Mouse (Mus musculus): ENCODE data around the gene Hist1h2aa. TPM values are rescaled to one million over a fixed set of nuclear protein-coding genes. Genes with fewer than 3 reads are reported as not detected.

Hist1h2aa gene
- polyA plus RNA-seq, 1 experiment from 2014 or later: not detected

DNA sequence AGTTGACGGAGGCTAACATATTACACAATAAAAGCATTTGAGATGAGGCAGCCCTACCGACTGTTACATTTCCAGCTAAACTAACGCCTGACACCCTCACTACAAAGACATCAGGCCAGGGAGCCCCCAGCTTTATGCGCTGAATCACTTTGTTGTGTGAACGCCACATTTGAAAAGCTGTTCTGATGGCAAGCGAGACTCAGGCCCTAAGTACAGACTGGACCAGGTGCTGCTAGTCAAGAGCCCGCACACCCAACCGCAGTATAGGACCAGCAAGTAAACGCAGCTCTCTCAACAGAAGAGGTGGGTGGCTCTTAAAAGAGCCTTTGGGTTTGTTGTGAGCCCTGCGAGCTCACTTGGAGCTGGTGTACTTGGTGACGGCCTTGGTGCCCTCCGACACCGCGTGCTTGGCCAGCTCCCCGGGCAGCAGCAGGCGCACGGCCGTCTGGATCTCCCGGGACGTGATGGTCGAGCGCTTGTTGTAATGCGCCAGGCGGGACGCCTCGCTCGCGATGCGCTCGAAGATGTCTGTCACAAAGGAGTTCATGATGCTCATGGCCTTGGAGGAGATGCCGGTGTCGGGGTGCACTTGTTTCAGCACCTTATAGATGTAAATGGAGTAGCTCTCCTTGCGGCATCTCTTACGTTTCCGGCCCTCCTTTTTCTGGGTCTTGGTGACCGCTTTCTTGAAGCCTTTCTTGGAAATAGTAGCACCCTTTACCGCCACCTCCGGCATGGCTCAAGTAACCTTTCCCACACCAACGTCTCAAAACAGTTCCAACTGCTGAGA, 646 bp upstream of the Hist1h2aa start, which contains the start of gene Hist1h2ba:
Gene Hist1h2ba (minus strand): TSS at position 736 of the 790 bp plus-strand sequence.
- Histone ChIP-seq H3K36me3 (ENCODE audit: control insufficient read depth, insufficient read depth, low read length) (no peaks in the 10 kb centered on the region), H3K4me3 (ENCODE audit: low read depth, low read length) (no peak within 1 kb of the TSS), H3K27me3 (ENCODE audit: control insufficient read depth, insufficient read depth, low read length) (no peaks in the 10 kb centered on the region), H3K4me1 (ENCODE audit: control insufficient read depth, insufficient read depth, low read length) (no peaks in the 10 kb centered on the region), H3K9me3 (ENCODE audit: control insufficient read depth, low read length) (no peaks in the 10 kb centered on the region), H3K27ac (ENCODE audit: low read depth, low read length) (no peak within 1 kb of the TSS), H3K9ac (ENCODE audit: low read length) (no peak within 1 kb of the TSS), H3K4me2 (no peak within 1 kb of the TSS)
- DNase-seq (ENCODE audit: low spot score, missing footprints): no peak
- no peak for ATAC-seq (ENCODE audit: low FRiP score)
- 92% methylated on average over 36 of the region's 39 CpGs for WGBS

DNA sequence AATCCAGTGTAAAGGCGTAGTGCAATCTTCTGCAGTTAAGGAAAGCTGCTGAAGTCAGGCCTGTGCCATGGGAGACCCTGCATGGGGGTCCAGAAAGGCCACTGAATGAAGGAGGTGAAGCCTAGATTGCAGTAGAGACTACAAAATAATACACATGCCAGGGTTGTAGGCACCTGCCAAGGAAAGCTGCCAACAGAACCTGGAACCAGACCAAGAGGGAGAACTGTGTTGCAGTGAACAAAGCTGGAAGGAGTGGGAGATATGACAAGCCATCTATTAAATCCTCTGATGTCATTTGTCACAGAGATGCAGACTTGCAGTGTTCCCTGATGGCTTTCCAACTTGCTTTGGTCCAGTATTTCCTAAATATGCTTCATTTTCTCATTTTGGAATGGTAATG, 4.4 kb downstream of the Hist1h2aa start:
- Histone ChIP-seq H3K27ac (ENCODE audit: low read depth, low read length) (no peak overlapping the region), H3K36me3 (ENCODE audit: control insufficient read depth, insufficient read depth, low read length) (no peaks in the 10 kb centered on the region), H3K9ac (ENCODE audit: low read length) (no peak overlapping the region), H3K4me2 (no peak overlapping the region), H3K9me3 (ENCODE audit: control insufficient read depth, low read length) (no peaks in the 10 kb centered on the region), H3K4me3 (ENCODE audit: low read depth, low read length) (no peak overlapping the region), H3K4me1 (ENCODE audit: control insufficient read depth, insufficient read depth, low read length) (no peaks in the 10 kb centered on the region), H3K27me3 (ENCODE audit: control insufficient read depth, insufficient read depth, low read length) (no peaks in the 10 kb centered on the region)
- ATAC-seq (ENCODE audit: low FRiP score): no peak
- WGBS: 89% methylated on average over 1 of the region's 1 CpGs
- DNase-seq (ENCODE audit: low spot score, missing footprints): no peak

DNA sequence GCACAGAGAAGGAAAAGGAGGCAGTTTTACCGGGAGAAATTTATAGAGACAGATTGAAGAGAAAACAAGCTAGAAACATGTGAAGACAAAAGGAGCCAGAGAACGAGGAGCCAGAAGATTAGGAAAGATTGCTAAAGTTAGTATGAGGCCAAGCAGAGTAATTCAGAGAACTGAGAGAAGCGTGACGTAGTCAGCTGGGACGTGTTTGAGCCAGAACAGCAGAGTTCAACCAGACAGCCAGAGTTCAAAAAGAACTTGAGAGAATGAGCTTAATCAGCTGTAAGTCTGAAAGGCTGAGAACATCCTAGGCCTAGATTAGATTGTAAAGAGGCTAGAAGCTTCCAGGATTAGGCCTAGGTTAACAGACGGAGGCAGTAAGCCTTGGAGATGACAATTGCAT, 6.0 kb downstream of the Hist1h2aa start:
- Histone ChIP-seq H3K4me2 (no peak overlapping the region), H3K27ac (ENCODE audit: low read depth, low read length) (no peak overlapping the region), H3K4me1 (ENCODE audit: control insufficient read depth, insufficient read depth, low read length) (no peaks in the 10 kb centered on the region), H3K36me3 (ENCODE audit: control insufficient read depth, insufficient read depth, low read length) (no peaks in the 10 kb centered on the region), H3K9ac (ENCODE audit: low read length) (no peak overlapping the region), H3K9me3 (ENCODE audit: control insufficient read depth, low read length) (no peaks in the 10 kb centered on the region), H3K27me3 (ENCODE audit: control insufficient read depth, insufficient read depth, low read length) (no peaks in the 10 kb centered on the region), H3K4me3 (ENCODE audit: low read depth, low read length) (no peak overlapping the region)
- ATAC-seq (ENCODE audit: low FRiP score): no peak
- 52% methylated on average over 6 of the region's 6 CpGs for WGBS
- DNase-seq (ENCODE audit: low spot score, missing footprints): no peak

DNA sequence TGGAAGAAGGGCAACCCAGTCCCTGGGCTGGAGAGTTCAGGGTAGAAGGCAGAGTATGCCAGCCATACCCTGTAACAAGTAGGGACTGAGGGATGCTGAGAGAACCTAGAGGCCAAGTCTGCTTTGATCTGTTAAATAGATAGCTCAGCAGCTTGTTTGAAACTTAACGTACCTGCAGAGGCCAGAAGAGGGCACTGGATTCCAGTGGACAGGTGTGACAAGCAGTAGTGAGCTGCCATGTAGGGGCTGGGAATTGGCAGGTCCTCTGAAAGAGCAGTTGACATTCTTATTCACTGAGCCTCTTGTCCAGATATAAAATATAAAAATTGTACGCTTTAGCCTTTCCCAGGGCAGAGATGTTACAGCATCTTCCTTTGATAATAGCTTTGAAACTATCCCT, 8.6 kb downstream of the Hist1h2aa start:
- ATAC-seq (ENCODE audit: low FRiP score) (no peak), DNase-seq (ENCODE audit: low spot score, missing footprints) (no peak)
- Histone ChIP-seq H3K4me2 (no peak overlapping the region), H3K36me3 (ENCODE audit: control insufficient read depth, insufficient read depth, low read length) (no peaks in the 10 kb centered on the region), H3K4me3 (ENCODE audit: low read depth, low read length) (no peak overlapping the region), H3K9me3 (ENCODE audit: control insufficient read depth, low read length) (no peaks in the 10 kb centered on the region), H3K4me1 (ENCODE audit: control insufficient read depth, insufficient read depth, low read length) (no peaks in the 10 kb centered on the region), H3K27me3 (ENCODE audit: control insufficient read depth, insufficient read depth, low read length) (no peaks in the 10 kb centered on the region), H3K27ac (ENCODE audit: low read depth, low read length) (no peak overlapping the region), H3K9ac (ENCODE audit: low read length) (no peak overlapping the region)
- 63% methylated on average over 2 of the region's 2 CpGs for WGBS

DNA sequence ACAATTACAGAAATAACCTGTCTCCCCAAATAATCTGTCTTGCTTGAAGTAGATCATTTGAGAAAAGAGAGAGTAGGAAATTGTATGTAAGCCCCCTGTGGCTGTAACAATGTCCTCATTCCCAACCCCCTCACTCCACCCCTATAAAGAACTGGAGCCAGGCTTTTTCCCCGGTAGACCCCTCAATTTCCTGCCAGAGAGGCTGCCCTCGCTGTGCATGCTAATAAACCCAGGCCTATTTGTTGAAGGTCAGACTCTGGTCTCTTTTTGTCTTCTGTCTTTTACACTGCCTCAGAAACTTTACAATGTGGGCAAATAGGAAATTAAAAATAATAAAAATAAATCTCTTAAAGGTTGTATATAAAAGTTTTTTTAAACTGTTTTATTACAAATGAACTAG, 12.0 kb downstream of the Hist1h2aa start:
- Histone ChIP-seq H3K9ac (ENCODE audit: low read length) (no peak overlapping the region), H3K36me3 (ENCODE audit: control insufficient read depth, insufficient read depth, low read length) (no peaks in the 10 kb centered on the region), H3K4me2 (no peak overlapping the region), H3K27me3 (ENCODE audit: control insufficient read depth, insufficient read depth, low read length) (no peaks in the 10 kb centered on the region), H3K9me3 (ENCODE audit: control insufficient read depth, low read length) (no peaks in the 10 kb centered on the region), H3K4me1 (ENCODE audit: control insufficient read depth, insufficient read depth, low read length) (0 out of 2 replicates have a peak, but pooled peaks cover 3% of the 10 kb centered on the region), H3K4me3 (ENCODE audit: low read depth, low read length) (no peak overlapping the region), H3K27ac (ENCODE audit: low read depth, low read length) (no peak overlapping the region)
- no peak for ATAC-seq (ENCODE audit: low FRiP score)
- WGBS: 45% methylated on average over 2 of the region's 2 CpGs
- DNase-seq (ENCODE audit: low spot score, missing footprints): no peak

DNA sequence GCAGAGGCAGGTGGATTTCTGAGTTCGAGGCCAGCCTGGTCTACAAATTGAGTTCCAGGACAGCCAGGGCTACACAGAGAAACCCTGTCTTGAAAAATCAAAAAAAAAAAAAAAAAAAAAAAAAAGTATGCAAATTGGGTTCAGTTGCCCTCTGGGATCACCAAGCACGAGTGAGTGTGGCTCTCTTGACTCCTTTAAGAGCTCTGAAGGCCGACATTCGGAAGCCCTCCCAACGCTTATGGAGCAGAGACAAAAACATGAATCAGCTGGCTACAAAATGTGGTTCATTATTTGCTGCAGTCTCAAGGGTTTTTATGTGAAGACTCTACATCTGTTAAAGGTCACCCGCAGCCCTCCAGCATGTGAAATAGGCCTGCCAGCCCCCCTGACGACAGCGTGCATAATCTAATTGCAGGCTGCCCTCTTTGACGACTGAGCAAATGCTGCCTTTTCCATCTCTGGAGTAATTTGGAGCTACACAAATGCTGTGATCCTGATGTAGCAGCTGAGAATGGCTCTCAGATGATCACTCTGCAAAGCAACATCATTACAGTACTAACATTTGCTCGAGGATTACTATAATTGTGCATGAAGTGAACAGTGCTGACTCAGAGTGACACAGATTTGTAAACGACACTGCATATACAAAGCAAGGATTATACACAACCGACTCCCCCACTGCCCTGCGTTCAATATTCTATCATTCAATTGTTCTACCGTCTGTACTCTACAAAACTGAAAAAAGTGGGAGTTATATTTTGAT, 15.4 kb downstream of the Hist1h2aa start:
- Histone ChIP-seq H3K27ac (ENCODE audit: low read depth, low read length) (peak overlapping the region; percentile 14; the same call in 1 of the 2 replicates), H3K4me2 (no peak overlapping the region)
- 37% methylated on average over 14 of the region's 14 CpGs for WGBS

DNA sequence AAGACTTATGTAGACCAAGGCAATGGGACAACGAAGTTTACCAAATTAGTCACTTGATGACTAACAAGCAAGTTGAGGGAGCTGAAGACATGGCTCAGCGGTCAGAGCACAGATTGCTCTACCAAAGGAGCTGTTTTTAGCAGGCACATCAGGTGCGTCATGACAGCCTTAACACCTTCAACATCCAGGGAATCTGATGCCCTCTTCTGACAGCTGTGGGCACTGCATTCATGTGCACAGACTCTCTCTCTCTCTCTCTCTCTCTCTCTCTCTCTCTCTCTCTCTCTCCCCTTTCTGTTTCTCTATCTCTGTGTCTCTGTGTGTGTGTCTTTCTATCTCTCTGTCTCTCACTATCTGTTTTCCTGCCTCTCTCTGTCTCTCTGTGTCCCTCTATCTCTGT, 16.7 kb downstream of the Hist1h2aa start:
- ATAC-seq (ENCODE audit: low FRiP score): no peak
- no peak overlapping the region for H3K4me2 ChIP-seq
- H3K9me3 ChIP-seq (ENCODE audit: control insufficient read depth, low read length): no peaks in the 10 kb centered on the region

More for the DNA sequence above, 15.4 kb downstream of the Hist1h2aa start:
- DNase-seq (ENCODE audit: low spot score, missing footprints): peak; percentile 90
- no peak overlapping the region for H3K4me3 ChIP-seq (ENCODE audit: low read depth, low read length)
- peak; percentile 88 for ATAC-seq (ENCODE audit: low FRiP score)
- no peaks in the 10 kb centered on the region for H3K9me3 ChIP-seq (ENCODE audit: control insufficient read depth, low read length)
- H3K27me3 ChIP-seq (ENCODE audit: control insufficient read depth, insufficient read depth, low read length): no peaks in the 10 kb centered on the region
- no peak overlapping the region for H3K9ac ChIP-seq (ENCODE audit: low read length)
- 0 out of 2 replicates have a peak, but pooled peaks cover 3% of the 10 kb centered on the region for H3K4me1 ChIP-seq (ENCODE audit: control insufficient read depth, insufficient read depth, low read length)
- no peaks in the 10 kb centered on the region for H3K36me3 ChIP-seq (ENCODE audit: control insufficient read depth, insufficient read depth, low read length)

DNA sequence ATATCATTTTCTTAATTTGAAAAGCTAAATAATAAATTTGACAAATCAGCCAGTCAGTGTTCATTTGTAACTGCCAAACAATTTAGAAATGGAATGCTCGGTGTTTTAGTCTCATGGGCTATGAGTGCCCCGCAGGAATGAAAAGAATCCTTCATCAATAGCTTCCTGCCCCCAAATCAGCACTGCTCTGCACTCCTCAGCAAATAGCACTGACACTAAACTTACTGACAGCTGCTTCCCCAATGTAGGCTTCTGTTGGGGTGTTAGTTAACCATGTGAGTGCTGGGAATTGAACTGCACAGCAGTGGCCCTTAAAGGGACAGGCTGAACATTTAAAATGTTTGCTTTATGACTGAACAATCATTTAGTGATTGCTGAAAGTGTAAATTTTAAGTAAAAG, 25.5 kb downstream of the Hist1h2aa start:
- Histone ChIP-seq H3K27ac (ENCODE audit: low read depth, low read length) (no peak overlapping the region), H3K36me3 (ENCODE audit: control insufficient read depth, insufficient read depth, low read length) (no peaks in the 10 kb centered on the region), H3K4me3 (ENCODE audit: low read depth, low read length) (no peak overlapping the region), H3K4me2 (no peak overlapping the region), H3K27me3 (ENCODE audit: control insufficient read depth, insufficient read depth, low read length) (no peaks in the 10 kb centered on the region), H3K4me1 (ENCODE audit: control insufficient read depth, insufficient read depth, low read length) (peaks cover 6% of the 10 kb centered on the region; the same call in 1 of the 2 replicates), H3K9ac (ENCODE audit: low read length) (no peak overlapping the region), H3K9me3 (ENCODE audit: control insufficient read depth, low read length) (no peaks in the 10 kb centered on the region)
- WGBS: 26% methylated on average over 2 of the region's 2 CpGs
- no peak for DNase-seq (ENCODE audit: low spot score, missing footprints)
- no peak for ATAC-seq (ENCODE audit: low FRiP score)

More for the DNA sequence above, 16.7 kb downstream of the Hist1h2aa start:
- Histone ChIP-seq H3K4me1 (ENCODE audit: control insufficient read depth, insufficient read depth, low read length) (0 out of 2 replicates have a peak, but pooled peaks cover 3% of the 10 kb centered on the region), H3K27me3 (ENCODE audit: control insufficient read depth, insufficient read depth, low read length) (no peaks in the 10 kb centered on the region), H3K27ac (ENCODE audit: low read depth, low read length) (no peak overlapping the region), H3K4me3 (ENCODE audit: low read depth, low read length) (no peak overlapping the region), H3K9ac (ENCODE audit: low read length) (no peak overlapping the region), H3K36me3 (ENCODE audit: control insufficient read depth, insufficient read depth, low read length) (no peaks in the 10 kb centered on the region)
- WGBS: 82% methylated on average over 3 of the region's 3 CpGs
- no peak for DNase-seq (ENCODE audit: low spot score, missing footprints)

DNA sequence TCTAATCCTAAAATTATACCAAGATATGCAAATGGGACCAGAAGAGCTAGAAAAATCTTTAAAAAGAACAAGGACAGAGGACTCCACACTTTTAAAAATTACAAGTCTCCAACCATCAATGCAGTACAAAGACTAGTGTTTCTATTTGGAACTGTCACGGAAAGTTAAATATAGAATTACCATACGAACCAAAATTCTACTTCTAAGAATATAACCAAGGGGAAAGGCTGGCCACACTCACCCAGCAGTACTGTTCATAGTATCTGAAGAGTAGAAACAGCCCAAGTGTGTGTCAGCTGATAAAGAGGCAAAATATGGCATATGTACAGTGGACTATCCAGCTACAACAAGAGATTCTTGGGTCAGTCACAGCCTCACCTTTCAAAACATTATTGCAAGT, 30.6 kb downstream of the Hist1h2aa start:
- Histone ChIP-seq H3K4me2 (no peak overlapping the region), H3K9me3 (ENCODE audit: control insufficient read depth, low read length) (no peaks in the 10 kb centered on the region), H3K27ac (ENCODE audit: low read depth, low read length) (no peak overlapping the region), H3K27me3 (ENCODE audit: control insufficient read depth, insufficient read depth, low read length) (no peaks in the 10 kb centered on the region), H3K4me1 (ENCODE audit: control insufficient read depth, insufficient read depth, low read length) (no peaks in the 10 kb centered on the region), H3K36me3 (ENCODE audit: control insufficient read depth, insufficient read depth, low read length) (no peaks in the 10 kb centered on the region), H3K9ac (ENCODE audit: low read length) (no peak overlapping the region), H3K4me3 (ENCODE audit: low read depth, low read length) (no peak overlapping the region)
- no peak for DNase-seq (ENCODE audit: low spot score, missing footprints)
- WGBS: 89% methylated on average over 2 of the region's 2 CpGs
- no peak for ATAC-seq (ENCODE audit: low FRiP score)

All from midbrain, embryonic 11.5 days (tissue).